In the genomic region with DNA sequence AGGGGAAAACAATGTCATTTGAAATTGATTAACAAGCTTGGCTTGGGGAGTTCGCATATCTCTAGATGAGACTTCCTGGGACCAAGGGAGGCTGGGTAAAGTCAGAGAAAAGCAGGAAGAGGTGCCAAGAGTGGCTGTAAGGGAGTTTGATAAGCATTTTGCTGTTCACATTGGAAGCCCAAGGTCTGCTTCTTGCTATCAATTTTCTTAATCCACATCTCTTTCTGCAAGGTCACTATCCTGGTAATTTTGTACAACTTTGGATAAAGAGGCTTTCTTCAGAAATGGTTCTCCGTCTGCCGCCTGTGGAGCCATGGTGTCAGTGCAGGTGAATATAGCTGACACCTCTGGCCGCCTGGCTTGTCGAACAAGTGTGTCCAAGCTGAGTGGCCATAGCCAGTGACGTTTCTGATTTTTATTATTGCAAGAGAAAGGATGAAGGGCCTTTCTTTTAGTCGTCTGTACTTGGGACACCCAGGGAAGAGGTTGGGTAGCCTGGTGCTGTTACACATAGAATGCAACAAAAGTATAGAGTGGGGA, we compare ENCODE assay signal across 8 mouse cellular contexts. TPM values are rescaled to one million over a fixed set of nuclear protein-coding genes. Genes with fewer than 3 reads are reported as not detected.
DNase-seq lines count a peak whose midpoint lies in the region; ATAC-seq and TF ChIP-seq lines count a peak whose summit lies in the region.

No protein-coding gene starts in this region.

- peak overlapping the region; percentile 86 for H3K4me2 ChIP-seq in forebrain, embryonic 13.5 days
- peak overlapping the region; percentile 83 for H3K4me2 ChIP-seq in intestine, postnatal 0 days (replicated peaks; ENCODE audit: low read depth)

- H3K4me3 ChIP-seq in kidney, adult 2 months (ENCODE audit: insufficient read depth, low read depth, low read length), result peak overlapping the region; percentile 78
- peak overlapping the region; percentile 96 for H3K4me3 ChIP-seq in forebrain, embryonic 13.5 days
- peak overlapping the region; percentile 94 for H3K4me3 ChIP-seq in intestine, postnatal 0 days (ENCODE audit: low read depth, low read length)
- H3K4me3 ChIP-seq in olfactory bulb, adult 2 months (ENCODE audit: insufficient read depth, low read depth, low read length), result peak overlapping the region; percentile 86

- no peak for TF ChIP-seq POLR2A in kidney, adult 2 months (IDR thresholded peaks at IDR 0.05; ENCODE audit: low read depth, low read length)
- TF ChIP-seq POLR2A in olfactory bulb, adult 2 months (IDR thresholded peaks at IDR 0.05; ENCODE audit: insufficient read depth, low read depth, low read length), result no peak

- DNase-seq in kidney, adult 2 months, result no peak
- DNase-seq in kidney, adult 11 months, result no peak
- no peak for DNase-seq in Patski (ENCODE audit: low read depth, low spot score)
- peak; percentile 67 for DNase-seq in lung, postnatal 10 days
- DNase-seq in Muller cell, postnatal 12 days (ENCODE audit: inconsistent ontology term), result no peak

- peak; percentile 39; the same call in 1 of the 2 replicates for TF ChIP-seq CTCF in kidney, adult 2 months (conservative IDR thresholded peaks at IDR 0.05; ENCODE audit: insufficient read depth, insufficient read length, low read depth, low read length)
- TF ChIP-seq CTCF in Patski (IDR thresholded peaks at IDR 0.05), result no peak
- peak; percentile 57 for TF ChIP-seq CTCF in intestine, postnatal 0 days (IDR thresholded peaks at IDR 0.05; ENCODE audit: low read depth)
- TF ChIP-seq CTCF in olfactory bulb, adult 2 months (IDR thresholded peaks at IDR 0.05; ENCODE audit: insufficient read depth, low read depth, low read length), result no peak

- H3K4me1 ChIP-seq in kidney, adult 2 months (ENCODE audit: control insufficient read depth, insufficient read depth, low read length), result peaks cover 5% of the 10 kb centered on the region; the same call in 1 of the 2 replicates
- H3K4me1 ChIP-seq in forebrain, embryonic 13.5 days, result peaks cover 23% of the 10 kb centered on the region
- peaks cover 7% of the 10 kb centered on the region; the same call in 1 of the 2 replicates for H3K4me1 ChIP-seq in intestine, postnatal 0 days (replicated peaks; ENCODE audit: control insufficient read depth, insufficient read depth, low read length)
- peaks cover 6% of the 10 kb centered on the region for H3K4me1 ChIP-seq in olfactory bulb, adult 2 months (ENCODE audit: control insufficient read depth, insufficient read depth, low read length)

- POLR2A ChIA-PET in Patski (lab: Charles Lee), result no interaction called here

- CTCF ChIA-PET in Patski (lab: Charles Lee), result interaction anchor here (1.8 kb wide), 1 partner anchor 42 kb away, joined by 4 read pairs; no protein-coding TSS in a partner anchor

- peak overlapping the region; percentile 99 for H3K27ac ChIP-seq in kidney, adult 2 months (ENCODE audit: insufficient read depth, low read depth, low read length)
- H3K27ac ChIP-seq in forebrain, embryonic 13.5 days, result peak overlapping the region; percentile 89
- peak overlapping the region; percentile 92 for H3K27ac ChIP-seq in intestine, postnatal 0 days (ENCODE audit: low read depth, low read length)
- H3K27ac ChIP-seq in olfactory bulb, adult 2 months (ENCODE audit: insufficient read depth, low read depth, low read length), result peak overlapping the region; percentile 36

- H3K36me3 ChIP-seq in kidney, adult 2 months (ENCODE audit: control insufficient read depth, insufficient read depth, low read length), result no peaks in the 10 kb centered on the region
- peaks cover 7% of the 10 kb centered on the region for H3K36me3 ChIP-seq in forebrain, embryonic 13.5 days (ENCODE audit: poor library complexity, severe bottlenecking)
- no peaks in the 10 kb centered on the region; the same call in 1 of the 2 replicates for H3K36me3 ChIP-seq in intestine, postnatal 0 days (ENCODE audit: control insufficient read depth, insufficient read depth)

- H3K9me3 ChIP-seq in forebrain, embryonic 13.5 days (replicated peaks), result no peaks in the 10 kb centered on the region
- H3K9me3 ChIP-seq in intestine, postnatal 0 days (ENCODE audit: control insufficient read depth), result no peaks in the 10 kb centered on the region

- ATAC-seq in Patski, result peak; percentile 65
- peak; percentile 70 for ATAC-seq in forebrain, embryonic 13.5 days
- peak; percentile 81 for ATAC-seq in intestine, postnatal 0 days

- in situ Hi-C loops in Patski (cut with MboI; ENCODE audit: low pct_unique_long_range_greater_than_20kb), result no loop called here

- WGBS in kidney, adult 2 months, result 2% methylated on average over 7 of the region's 7 CpGs
- WGBS in forebrain, embryonic 13.5 days, result 6% methylated on average over 7 of the region's 7 CpGs
- WGBS in intestine, postnatal 0 days, result 4% methylated on average over 7 of the region's 7 CpGs
- WGBS in olfactory bulb, adult 2 months, result 3% methylated on average over 7 of the region's 7 CpGs

- H3K9ac ChIP-seq in forebrain, embryonic 13.5 days, result peak overlapping the region; percentile 97
- H3K9ac ChIP-seq in intestine, postnatal 0 days (ENCODE audit: low read depth, low read length), result peak overlapping the region; percentile 97

- H3K27me3 ChIP-seq in kidney, adult 2 months (replicated peaks; ENCODE audit: control insufficient read depth, insufficient read depth, low read length), result no peaks in the 10 kb centered on the region
- H3K27me3 ChIP-seq in Patski, result no peaks in the 10 kb centered on the region
- no peaks in the 10 kb centered on the region for H3K27me3 ChIP-seq in forebrain, embryonic 13.5 days
- H3K27me3 ChIP-seq in intestine, postnatal 0 days (replicated peaks; ENCODE audit: control insufficient read depth, insufficient read depth, low read length), result no peaks in the 10 kb centered on the region

RNA-seq across cellular contexts. Expression of gene Ykt6, which starts 0.5 kb away (rescaled TPM):
- 54.1 and 60.4 TPM in 2 replicates for polyA plus RNA-seq in kidney, adult 2 months (2012; rRNA removed)
- 94.5 TPM for polyA plus RNA-seq in Patski (2021)
- 65.3 and 83.1 TPM in 2 replicates for polyA plus RNA-seq in forebrain, embryonic 13.5 days (2015; fragmentation: Nextera tagmentation; extraction: Ambion mirVana)
- polyA plus RNA-seq in intestine, postnatal 0 days (2015; fragmentation: Nextera tagmentation; extraction: Ambion mirVana), result 50.9 and 53.8 TPM in 2 replicates
- polyA plus RNA-seq in olfactory bulb, adult 2 months (2012; ENCODE audit: insufficient read depth, insufficient read length, low replicate concordance, missing spikeins), result not detected in 2 replicates

RNA-seq across cellular contexts. Expression of gene Gck, which starts 5.2 kb away (rescaled TPM):
- polyA plus RNA-seq in kidney, adult 2 months (2012; rRNA removed), result 0.16 and 0.43 TPM in 2 replicates
- polyA plus RNA-seq in Patski (2021), result 0.33 TPM
- polyA plus RNA-seq in forebrain, embryonic 13.5 days (2015; fragmentation: Nextera tagmentation; extraction: Ambion mirVana), result 4.7 and 5.8 TPM in 2 replicates
- 0.44 TPM in 2 replicates for polyA plus RNA-seq in intestine, postnatal 0 days (2015; fragmentation: Nextera tagmentation; extraction: Ambion mirVana)
- not detected in 2 replicates for polyA plus RNA-seq in olfactory bulb, adult 2 months (2012; ENCODE audit: insufficient read depth, insufficient read length, low replicate concordance, missing spikeins)

RNA-seq across cellular contexts. Expression of gene Myl7, which starts 56.5 kb away (rescaled TPM):
- 5.1 and 5.3 TPM in 2 replicates for polyA plus RNA-seq in kidney, adult 2 months (2012; rRNA removed)
- polyA plus RNA-seq in Patski (2021), result not detected
- 1.5 TPM in 1 of 2 replicates, not detected in the other for polyA plus RNA-seq in forebrain, embryonic 13.5 days (2015; fragmentation: Nextera tagmentation; extraction: Ambion mirVana)
- polyA plus RNA-seq in intestine, postnatal 0 days (2015; fragmentation: Nextera tagmentation; extraction: Ambion mirVana), result 20.9 and 22.7 TPM in 2 replicates
- polyA plus RNA-seq in olfactory bulb, adult 2 months (2012; ENCODE audit: insufficient read depth, insufficient read length, low replicate concordance, missing spikeins), result not detected in 2 replicates

Comparison
In these comparisons a context has a peak if more than half of its experiments do, and no peak if none do; other contexts are left out.
1. H3K27ac ChIP-seq: peak in every context shown above with its lines; median percentile 99 in kidney, adult 2 months; 92 in intestine, postnatal 0 days; 89 in forebrain, embryonic 13.5 days; 36 in olfactory bulb, adult 2 months.
2. CTCF ChIP-seq: peak in kidney, adult 2 months (single experiment) and intestine, postnatal 0 days (single experiment); none in Patski (single experiment) and olfactory bulb, adult 2 months (single experiment).
3. RNA of gene Ykt6, which starts 0.5 kb away (polyA plus RNA-seq): 94.5 TPM in Patski (single experiment), 65.3 to 83.1 TPM in forebrain, embryonic 13.5 days, 54.1 to 60.4 TPM in kidney, adult 2 months and 50.9 to 53.8 TPM in intestine, postnatal 0 days; not detected in olfactory bulb, adult 2 months; every median in the first group is over 10 times any median in the second.
4. Peak in every context shown above with its lines, with median percentiles within 50 percentile points of each other: H3K4me3 ChIP-seq and ATAC-seq.